Mouse (Mus musculus) NIH3T3 (cell line): ENCODE measurements around the gene Krtap19-2.

Experiments
- DNase-seq: peaks from one replicate; pipeline ENCODE4 v3.0.0-alpha.2; 2012; ENCODE audit warnings: low read depth

Krtap19-2 gene

DNA sequence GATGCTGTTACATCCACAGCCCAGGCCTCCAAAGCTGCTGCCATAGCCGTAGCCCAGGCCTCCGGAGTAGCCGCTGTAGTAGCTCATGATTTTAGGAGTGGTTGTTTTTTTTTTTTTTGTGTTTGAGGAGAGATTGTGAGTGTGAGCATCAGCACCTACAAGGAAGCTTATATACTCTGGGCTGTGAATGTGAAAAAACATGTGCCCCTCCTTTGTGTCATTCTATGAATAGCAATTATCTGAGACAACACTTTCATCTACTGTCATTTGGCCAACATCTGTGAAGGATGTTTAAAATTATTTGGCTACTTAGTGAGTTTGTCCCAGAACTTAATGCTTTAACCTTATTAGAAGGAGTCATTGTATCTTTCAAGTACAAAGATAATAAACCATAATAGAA is at the start of gene Krtap19-2:
Gene Krtap19-2 (minus strand): TSS at position 101 of the 400 bp plus-strand sequence.
- DNase-seq = no peak

DNA sequence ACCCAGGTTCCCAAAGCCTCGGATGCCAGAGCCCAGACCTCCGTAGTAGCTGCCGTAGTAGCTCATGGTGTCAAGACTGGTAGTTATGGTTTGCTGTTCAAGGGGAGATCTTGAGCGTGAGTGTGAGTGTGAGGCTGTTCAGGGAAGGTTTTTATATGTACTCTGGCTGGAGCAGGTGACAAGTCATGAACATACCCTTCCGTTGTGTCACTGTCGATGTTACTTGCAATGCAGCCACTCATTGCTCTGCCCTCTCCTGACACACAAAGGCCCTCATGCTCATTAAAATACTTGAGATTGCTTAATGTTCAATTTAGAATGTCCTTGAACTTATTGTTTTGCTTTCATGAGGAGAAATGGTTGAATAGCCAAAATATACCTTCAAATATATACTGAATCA is 22.3 kb upstream of the Krtap19-2 start, which contains the start of gene Krtap19-5:
Gene Krtap19-5 (minus strand): TSS at position 101 of the 400 bp plus-strand sequence.
- DNase-seq = no peak

DNA sequence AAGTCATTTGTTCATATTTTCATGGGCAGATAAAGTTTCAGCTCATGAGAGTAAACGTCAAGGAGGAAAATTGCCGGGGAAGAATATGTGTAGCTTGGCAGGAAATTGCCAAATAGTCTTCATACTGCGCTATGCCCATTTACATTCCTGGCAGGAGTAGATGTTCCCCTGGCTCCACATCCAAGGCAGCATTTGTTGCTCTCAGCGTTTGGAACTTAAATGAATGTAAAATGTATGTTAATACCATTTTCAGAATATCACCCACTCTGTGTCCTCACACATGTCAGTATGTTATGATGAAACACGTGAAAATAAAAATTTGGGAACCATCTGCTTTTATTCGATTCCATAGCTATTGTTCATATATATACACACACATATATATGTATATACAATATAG is 12.8 kb upstream of the Krtap19-2 start:
- DNase-seq = no peak

DNA sequence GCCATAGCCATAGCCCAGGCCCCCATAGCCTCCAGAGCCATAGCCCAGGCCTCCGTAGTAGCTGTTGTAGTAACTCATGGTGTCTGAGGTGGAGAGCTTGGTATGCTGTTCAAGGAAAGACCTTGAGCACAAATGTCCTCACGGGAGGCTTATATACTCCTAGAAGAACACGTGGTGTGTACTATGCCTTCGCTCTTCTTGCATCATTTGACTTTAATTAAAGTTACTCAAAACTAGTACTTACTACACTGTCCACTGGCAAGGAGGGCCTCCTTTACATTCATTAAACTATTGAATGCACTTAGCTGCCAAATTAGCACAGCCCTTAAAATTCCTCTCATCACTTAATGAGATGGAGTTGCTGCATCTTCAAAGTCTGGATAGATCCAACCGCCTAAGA is 10.9 kb upstream of the Krtap19-2 start, which contains the start of gene Krtap19-4:
Gene Krtap19-4 (minus strand): TSS at position 101 of the 400 bp plus-strand sequence.
- DNase-seq = no peak

DNA sequence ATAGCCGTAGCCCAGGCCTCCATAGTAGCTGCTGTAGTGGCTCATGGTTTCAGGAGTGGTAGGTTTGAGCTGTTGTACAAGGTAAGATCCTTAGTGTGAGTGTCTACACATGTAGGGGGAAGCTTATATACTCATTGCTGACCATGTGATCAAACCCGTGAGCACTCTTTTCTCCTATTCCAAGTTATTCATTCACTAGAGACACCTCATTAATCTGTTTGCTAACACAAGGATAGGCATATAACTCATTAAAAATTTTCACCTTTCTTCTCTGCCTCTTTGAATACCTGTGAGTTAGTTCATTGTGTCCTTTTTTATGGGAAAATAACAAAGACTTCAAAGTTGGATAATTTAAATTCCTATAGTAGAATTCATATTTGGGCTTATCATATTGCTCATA is 3.9 kb upstream of the Krtap19-2 start, which contains the start of gene Krtap19-3:
Gene Krtap19-3 (minus strand): TSS at position 101 of the 400 bp plus-strand sequence.
- no peak for DNase-seq

GRCm38 (mm10) chr16:88869311-88869710 is 4.8 kb downstream of the Krtap19-2 start, which contains the start of gene Krtap19-1:
Gene Krtap19-1 (minus strand): TSS chr16:88869411.
- DNase-seq = no peak

DNA sequence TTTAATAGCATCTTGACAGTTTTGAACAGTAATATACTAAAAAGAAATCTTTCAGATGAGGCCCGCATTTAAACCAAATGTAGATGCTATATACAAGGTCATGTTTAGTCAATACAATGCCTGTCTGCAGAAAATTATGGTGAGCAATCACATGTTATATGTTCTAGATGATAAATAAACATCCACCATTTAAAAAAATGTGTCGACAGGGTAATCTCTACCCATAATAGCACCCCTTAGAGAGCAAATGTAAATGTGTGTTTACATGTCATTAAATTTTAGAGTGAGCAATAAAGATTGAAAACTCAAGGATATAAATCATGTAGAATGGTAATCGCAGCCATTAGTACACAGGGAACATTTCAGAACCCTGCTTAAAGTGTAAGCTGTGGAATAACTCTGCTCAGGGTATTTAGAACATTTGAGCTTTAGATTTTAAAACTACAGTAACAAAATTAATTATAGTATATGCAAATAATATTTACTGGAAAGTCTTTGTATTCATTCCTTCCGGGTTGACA is 9.1 kb downstream of the Krtap19-2 start:
- no peak for DNase-seq

DNA sequence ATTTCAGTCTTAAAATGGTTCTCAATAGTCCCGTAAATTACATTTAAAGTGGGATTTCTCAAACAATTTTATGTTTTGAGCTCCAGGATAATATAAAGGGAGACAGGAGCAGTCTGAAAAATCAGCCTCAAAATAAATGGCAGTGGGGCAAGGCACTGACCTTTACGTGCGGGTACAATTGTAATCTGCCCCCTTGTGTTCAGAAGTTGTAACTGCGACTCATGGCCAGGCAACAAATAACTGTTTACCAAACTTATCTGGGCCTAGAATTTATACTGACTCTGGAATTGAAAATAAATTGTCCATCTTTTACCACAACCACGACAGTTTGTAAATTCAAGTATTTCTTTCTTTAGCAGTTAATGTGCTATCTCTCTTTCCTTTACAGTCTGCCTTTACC is 22.6 kb downstream of the Krtap19-2 start:
- DNase-seq = peak; percentile 17

- DNase-seq = no peak
These were observed 25.5 kb downstream of the Krtap19-2 start for GRCm38 (mm10) chr16:88848558-88848957.

- no peak for DNase-seq
These were observed 26.7 kb downstream of the Krtap19-2 start for GRCm38 (mm10) chr16:88847363-88847762.

DNA sequence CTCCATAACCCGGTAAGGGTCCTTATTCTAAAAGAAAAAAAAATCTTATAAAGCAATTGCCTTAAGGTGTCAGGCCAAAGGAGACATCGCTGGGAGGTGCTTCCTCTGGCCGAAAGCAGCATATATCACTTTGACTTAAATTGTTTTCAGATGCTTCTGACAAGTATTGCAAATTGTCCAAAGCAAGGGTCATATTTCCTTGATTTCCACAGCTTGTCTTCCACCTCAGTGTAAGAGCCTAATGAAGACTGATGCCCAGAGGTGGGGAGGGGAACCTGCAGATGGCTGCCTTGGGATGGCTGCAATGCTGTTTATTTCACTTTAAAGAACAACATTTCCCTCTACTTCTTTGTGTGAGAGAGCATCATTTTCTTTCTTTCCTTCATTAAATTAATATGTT is 47.1 kb downstream of the Krtap19-2 start:
- DNase-seq = no peak

DNA sequence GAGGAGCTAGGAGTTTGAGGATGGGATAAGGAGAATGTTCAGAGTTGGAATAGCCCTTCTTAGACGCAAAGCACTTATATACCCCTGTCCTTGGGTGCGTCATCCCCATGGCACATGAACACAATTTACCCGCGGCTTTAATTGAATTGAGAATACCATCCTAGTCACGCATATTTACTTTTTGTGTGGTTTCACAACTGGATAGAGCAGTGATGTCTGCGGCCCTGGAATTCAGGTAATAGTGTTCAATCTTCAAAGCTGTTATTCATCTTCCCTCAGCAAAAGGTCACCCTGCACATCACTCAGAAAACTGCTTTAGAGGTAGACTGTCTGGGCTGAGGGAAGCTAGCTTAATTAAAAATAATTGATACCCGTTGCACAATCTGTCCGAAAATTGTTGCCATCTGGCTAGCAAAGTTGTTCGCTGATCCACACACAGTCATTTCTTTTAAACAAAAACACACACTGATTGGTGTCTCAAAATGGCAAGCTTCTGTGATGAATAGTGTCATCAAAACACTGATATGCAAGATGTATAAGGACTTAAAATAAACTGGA is 47.9 kb downstream of the Krtap19-2 start, which contains the start of gene Krtap14:
Gene Krtap14 (minus strand): TSS at position 51 of the 558 bp plus-strand sequence.
- no peak for DNase-seq

DNA sequence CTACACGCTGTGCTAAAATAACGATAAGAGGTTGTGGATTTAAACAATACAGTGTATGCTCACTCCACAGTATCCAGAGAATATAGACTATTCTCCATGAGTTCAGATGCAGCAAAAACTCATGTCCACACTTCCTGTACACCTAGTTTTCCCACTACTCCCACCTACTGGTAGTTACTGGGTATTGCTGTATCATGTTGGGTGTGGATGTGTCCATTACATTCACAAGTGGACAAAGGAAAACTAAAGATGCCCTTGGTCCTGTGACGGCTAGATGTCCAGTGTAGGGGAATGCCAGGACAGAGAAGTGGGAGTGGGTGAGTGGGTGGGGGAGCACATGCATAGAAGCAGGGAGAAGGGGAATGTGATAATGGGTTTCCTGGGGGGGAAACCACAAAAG is 50.3 kb downstream of the Krtap19-2 start:
- peak; percentile 14 for DNase-seq
